Mouse (Mus musculus): ENCODE data around the gene Siae. TPM values are rescaled to one million over a fixed set of nuclear protein-coding genes. Genes with fewer than 3 reads are reported as not detected.
A peak's percentile ranks its signal among the peaks of the same experiment; 100 is the strongest.

The Siae gene
- polyA plus RNA-seq, 1 experiment from 2014 or later = 13.3 TPM

GRCm38 (mm10) chr9:37592633-37593032 lies 37.1 kb downstream of the Siae start:
- no peaks in the 10 kb centered on the region for H3K27me3 ChIP-seq
- H3K9ac ChIP-seq = no peak overlapping the region
- H3K4me3 ChIP-seq = no peak overlapping the region
- H3K4me1 ChIP-seq (replicated peaks) = no peaks in the 10 kb centered on the region
- ATAC-seq (ENCODE audit: low FRiP score, low read depth) = no peak
- WGBS = 64% methylated on average over 6 of the region's 6 CpGs
- H3K27ac ChIP-seq (replicated peaks) = no peak overlapping the region
- H3K9me3 ChIP-seq = no peaks in the 10 kb centered on the region
- no peak overlapping the region for H3K4me2 ChIP-seq
- no peaks in the 10 kb centered on the region for H3K36me3 ChIP-seq

GRCm38 (mm10) chr9:37593690-37594089 lies 38.2 kb downstream of the Siae start:
- no peaks in the 10 kb centered on the region for H3K27me3 ChIP-seq
- no peak for ATAC-seq (ENCODE audit: low FRiP score, low read depth)
- no peaks in the 10 kb centered on the region for H3K9me3 ChIP-seq
- 87% methylated on average over 3 of the region's 3 CpGs for WGBS
- no peak overlapping the region for H3K4me3 ChIP-seq
- H3K4me2 ChIP-seq = no peak overlapping the region
- H3K9ac ChIP-seq = no peak overlapping the region
- no peaks in the 10 kb centered on the region for H3K4me1 ChIP-seq (replicated peaks)
- H3K27ac ChIP-seq (replicated peaks) = no peak overlapping the region
- no peaks in the 10 kb centered on the region for H3K36me3 ChIP-seq

- WGBS = 79% methylated on average over 1 of the region's 1 CpGs
- ATAC-seq (ENCODE audit: low FRiP score, low read depth) = no peak
- H3K4me1 ChIP-seq (replicated peaks) = no peaks in the 10 kb centered on the region
Observed at GRCm38 (mm10) chr9:37595570-37595969, 40.1 kb downstream of the Siae start.

GRCm38 (mm10) chr9:37598637-37599036 lies 43.1 kb downstream of the Siae start:
- Histone ChIP-seq H3K36me3 (no peaks in the 10 kb centered on the region), H3K27ac (replicated peaks) (no peak overlapping the region), H3K27me3 (no peaks in the 10 kb centered on the region), H3K9me3 (no peaks in the 10 kb centered on the region), H3K4me1 (replicated peaks) (no peaks in the 10 kb centered on the region), H3K4me2 (no peak overlapping the region), H3K4me3 (no peak overlapping the region), H3K9ac (no peak overlapping the region)
- WGBS = 91% methylated on average over 2 of the region's 2 CpGs
- no peak for ATAC-seq (ENCODE audit: low FRiP score, low read depth)

More at GRCm38 (mm10) chr9:37595570-37595969, 40.1 kb downstream of the Siae start:
- Histone ChIP-seq H3K36me3 (no peaks in the 10 kb centered on the region), H3K9me3 (no peaks in the 10 kb centered on the region), H3K4me3 (no peak overlapping the region), H3K4me2 (no peak overlapping the region), H3K27me3 (no peaks in the 10 kb centered on the region), H3K27ac (replicated peaks) (no peak overlapping the region), H3K9ac (no peak overlapping the region)

GRCm38 (mm10) chr9:37600538-37601205 lies 45.2 kb downstream of the Siae start:
- no peak overlapping the region for H3K9ac ChIP-seq
- H3K4me2 ChIP-seq = no peak overlapping the region
- H3K9me3 ChIP-seq = no peaks in the 10 kb centered on the region
- no peak overlapping the region for H3K27ac ChIP-seq (replicated peaks)
- H3K4me1 ChIP-seq (replicated peaks) = no peaks in the 10 kb centered on the region
- H3K36me3 ChIP-seq = no peaks in the 10 kb centered on the region
- ATAC-seq (ENCODE audit: low FRiP score, low read depth) = no peak
- WGBS = 100% methylated on average over 2 of the region's 2 CpGs
- no peaks in the 10 kb centered on the region for H3K27me3 ChIP-seq
- no peak overlapping the region for H3K4me3 ChIP-seq

- no peaks in the 10 kb centered on the region for H3K4me1 ChIP-seq (replicated peaks)
- no peak overlapping the region for H3K27ac ChIP-seq (replicated peaks)
- no peak for ATAC-seq (ENCODE audit: low FRiP score, low read depth)
- no peak overlapping the region for H3K4me2 ChIP-seq
- 93% methylated on average over 3 of the region's 3 CpGs for WGBS
- no peaks in the 10 kb centered on the region for H3K27me3 ChIP-seq
- no peak overlapping the region for H3K9ac ChIP-seq
- H3K9me3 ChIP-seq = no peaks in the 10 kb centered on the region
- H3K36me3 ChIP-seq = no peaks in the 10 kb centered on the region
- no peak overlapping the region for H3K4me3 ChIP-seq
Observed at GRCm38 (mm10) chr9:37605089-37605488, 49.6 kb downstream of the Siae start.

- ATAC-seq (ENCODE audit: low FRiP score, low read depth) = no peak
- no peaks in the 10 kb centered on the region for H3K27me3 ChIP-seq
- H3K27ac ChIP-seq (replicated peaks) = no peak overlapping the region
- WGBS = 75% methylated on average over 4 of the region's 4 CpGs
- no peak overlapping the region for H3K4me2 ChIP-seq
- H3K4me1 ChIP-seq (replicated peaks) = peaks cover 14% of the 10 kb centered on the region
- no peak overlapping the region for H3K4me3 ChIP-seq
- H3K9ac ChIP-seq = no peak overlapping the region
- H3K36me3 ChIP-seq = no peaks in the 10 kb centered on the region
- no peaks in the 10 kb centered on the region for H3K9me3 ChIP-seq
Observed at GRCm38 (mm10) chr9:37609558-37609957, 54.1 kb downstream of the Siae start.

- no peaks in the 10 kb centered on the region for H3K9me3 ChIP-seq
- WGBS = under 1% methylated on average over 45 of the region's 45 CpGs
- peak; percentile 94 for ATAC-seq (ENCODE audit: low FRiP score, low read depth)
- peaks cover 14% of the 10 kb centered on the region for H3K4me1 ChIP-seq (replicated peaks)
- H3K36me3 ChIP-seq = no peaks in the 10 kb centered on the region
- H3K27me3 ChIP-seq = no peaks in the 10 kb centered on the region
- H3K4me3 ChIP-seq = peak within 1 kb of the TSS; percentile 50
- H3K27ac ChIP-seq (replicated peaks) = peak within 1 kb of the TSS; percentile 82
- H3K9ac ChIP-seq = peak within 1 kb of the TSS; percentile 67
- H3K4me2 ChIP-seq = peak within 1 kb of the TSS; percentile 61
Observed at GRCm38 (mm10) chr9:37613182-37613910, 57.8 kb downstream of the Siae start, which contains the start of gene Spa17. TSS of gene Spa17 (minus strand) at chr9:37613722.

GRCm38 (mm10) chr9:37613911-37614280 lies 58.4 kb downstream of the Siae start:
- H3K4me3 ChIP-seq = peak overlapping the region; percentile 50
- 23% methylated on average over 6 of the region's 6 CpGs for WGBS

GRCm38 (mm10) chr9:37614316-37614715 lies 58.8 kb downstream of the Siae start:
- Histone ChIP-seq H3K36me3 (no peaks in the 10 kb centered on the region), H3K27ac (replicated peaks) (no peak overlapping the region), H3K4me1 (replicated peaks) (peaks cover 14% of the 10 kb centered on the region), H3K9me3 (no peaks in the 10 kb centered on the region), H3K27me3 (no peaks in the 10 kb centered on the region), H3K4me2 (peak overlapping the region; percentile 61), H3K9ac (no peak overlapping the region), H3K4me3 (no peak overlapping the region)
- ATAC-seq (ENCODE audit: low FRiP score, low read depth) = peak; percentile 19; the same call in 1 of the 2 replicates

More at GRCm38 (mm10) chr9:37613911-37614280, 58.4 kb downstream of the Siae start:
- peak overlapping the region; percentile 61 for H3K4me2 ChIP-seq
- peak; percentile 75; the same call in 1 of the 2 replicates for ATAC-seq (ENCODE audit: low FRiP score, low read depth)
- no peaks in the 10 kb centered on the region for H3K9me3 ChIP-seq
- no peaks in the 10 kb centered on the region for H3K36me3 ChIP-seq
- no peaks in the 10 kb centered on the region for H3K27me3 ChIP-seq
- peaks cover 14% of the 10 kb centered on the region for H3K4me1 ChIP-seq (replicated peaks)
- peak overlapping the region; percentile 67 for H3K9ac ChIP-seq
- H3K27ac ChIP-seq (replicated peaks) = peak overlapping the region; percentile 82

- Histone ChIP-seq H3K4me2 (no peak overlapping the region), H3K4me1 (replicated peaks) (peaks cover 14% of the 10 kb centered on the region), H3K9ac (no peak overlapping the region), H3K4me3 (no peak overlapping the region), H3K27ac (replicated peaks) (no peak overlapping the region), H3K9me3 (no peaks in the 10 kb centered on the region), H3K27me3 (no peaks in the 10 kb centered on the region), H3K36me3 (no peaks in the 10 kb centered on the region)
- ATAC-seq (ENCODE audit: low FRiP score, low read depth) = no peak
- WGBS = 72% methylated on average over 5 of the region's 5 CpGs
Observed at GRCm38 (mm10) chr9:37615220-37615619, 59.7 kb downstream of the Siae start.

GRCm38 (mm10) chr9:37616770-37617169 lies 61.3 kb downstream of the Siae start:
- no peak overlapping the region for H3K27ac ChIP-seq (replicated peaks)
- no peaks in the 10 kb centered on the region for H3K27me3 ChIP-seq
- no peaks in the 10 kb centered on the region for H3K36me3 ChIP-seq
- ATAC-seq (ENCODE audit: low FRiP score, low read depth) = no peak
- 64% methylated on average over 2 of the region's 2 CpGs for WGBS
- H3K4me3 ChIP-seq = no peak overlapping the region
- H3K9ac ChIP-seq = no peak overlapping the region
- H3K9me3 ChIP-seq = no peaks in the 10 kb centered on the region
- H3K4me2 ChIP-seq = no peak overlapping the region
- peaks cover 14% of the 10 kb centered on the region for H3K4me1 ChIP-seq (replicated peaks)
